Mouse (Mus musculus): Measurements from ENCODE around the gene Pitpnm2. TPM values are rescaled to one million over a fixed set of nuclear protein-coding genes. Genes with fewer than 3 reads are reported as not detected.

Gene Pitpnm2
- polyA plus RNA-seq, 1 experiment from 2014 or later, result 1.3 TPM

- no peak overlapping the region for H3K27ac ChIP-seq
- H3K36me3 ChIP-seq, result peaks cover 36% of the 10 kb centered on the region
- H3K9ac ChIP-seq, result no peak overlapping the region
- H3K4me1 ChIP-seq (replicated peaks), result peaks cover 18% of the 10 kb centered on the region
- WGBS (ENCODE audit: insufficient replicate concordance), result 15% methylated on average over 6 of the region's 6 CpGs
- no peak overlapping the region for H3K4me2 ChIP-seq
- DNase-seq, result no peak
- peak; percentile 48; the same call in 1 of the 2 replicates for ATAC-seq (ENCODE audit: low read depth)
- no peaks in the 10 kb centered on the region for H3K27me3 ChIP-seq
- no peaks in the 10 kb centered on the region for H3K9me3 ChIP-seq (replicated peaks)
- no peak overlapping the region for H3K4me3 ChIP-seq (replicated peaks)
Measured at GRCm38 (mm10) chr5:124266821-124267220, 17.3 kb upstream of the Pitpnm2 start.

GRCm38 (mm10) chr5:124263246-124263645 is 13.7 kb upstream of the Pitpnm2 start:
- H3K36me3 ChIP-seq, result peaks cover 54% of the 10 kb centered on the region
- no peak overlapping the region for H3K27ac ChIP-seq
- 83% methylated on average over 4 of the region's 4 CpGs for WGBS (ENCODE audit: insufficient replicate concordance)
- H3K4me3 ChIP-seq (replicated peaks), result no peak overlapping the region
- peaks cover 18% of the 10 kb centered on the region for H3K4me1 ChIP-seq (replicated peaks)
- no peaks in the 10 kb centered on the region for H3K27me3 ChIP-seq
- no peak for ATAC-seq (ENCODE audit: low read depth)
- no peak overlapping the region for H3K9ac ChIP-seq
- H3K4me2 ChIP-seq, result no peak overlapping the region
- no peaks in the 10 kb centered on the region for H3K9me3 ChIP-seq (replicated peaks)
- no peak for DNase-seq

- Histone ChIP-seq H3K27ac (no peak overlapping the region), H3K4me1 (replicated peaks) (peaks cover 11% of the 10 kb centered on the region), H3K4me2 (no peak overlapping the region), H3K9me3 (replicated peaks) (no peaks in the 10 kb centered on the region), H3K27me3 (no peaks in the 10 kb centered on the region), H3K4me3 (replicated peaks) (no peak overlapping the region), H3K36me3 (peaks cover 65% of the 10 kb centered on the region), H3K9ac (no peak overlapping the region)
- ATAC-seq (ENCODE audit: low read depth) (no peak), DNase-seq (no peak)
- WGBS (ENCODE audit: insufficient replicate concordance), result 78% methylated on average over 4 of the region's 4 CpGs
Measured at GRCm38 (mm10) chr5:124262090-124262489, 12.5 kb upstream of the Pitpnm2 start.

- Histone ChIP-seq H3K27me3 (no peaks in the 10 kb centered on the region), H3K9me3 (replicated peaks) (no peaks in the 10 kb centered on the region), H3K4me2 (no peak overlapping the region), H3K27ac (no peak overlapping the region), H3K4me3 (replicated peaks) (no peak overlapping the region), H3K9ac (no peak overlapping the region), H3K4me1 (replicated peaks) (no peaks in the 10 kb centered on the region), H3K36me3 (peaks cover 63% of the 10 kb centered on the region)
- 55% methylated on average over 2 of the region's 2 CpGs for WGBS (ENCODE audit: insufficient replicate concordance)
- ATAC-seq (ENCODE audit: low read depth), result no peak
- DNase-seq, result no peak
Measured at GRCm38 (mm10) chr5:124259133-124259532, 9.6 kb upstream of the Pitpnm2 start.

- no peak for ATAC-seq (ENCODE audit: low read depth)
- H3K27me3 ChIP-seq, result no peaks in the 10 kb centered on the region
Measured at GRCm38 (mm10) chr5:124258026-124258425, 8.5 kb upstream of the Pitpnm2 start.

GRCm38 (mm10) chr5:124255141-124255540 is 5.6 kb upstream of the Pitpnm2 start:
- H3K4me2 ChIP-seq, result no peak overlapping the region
- H3K9me3 ChIP-seq (replicated peaks), result no peaks in the 10 kb centered on the region
- peaks cover 10% of the 10 kb centered on the region for H3K4me1 ChIP-seq (replicated peaks)
- ATAC-seq (ENCODE audit: low read depth) (no peak), DNase-seq (no peak)
- H3K36me3 ChIP-seq, result peaks cover 45% of the 10 kb centered on the region
- no peak overlapping the region for H3K27ac ChIP-seq
- no peaks in the 10 kb centered on the region for H3K27me3 ChIP-seq
- WGBS (ENCODE audit: insufficient replicate concordance), result 90% methylated on average over 7 of the region's 7 CpGs
- no peak overlapping the region for H3K9ac ChIP-seq
- H3K4me3 ChIP-seq (replicated peaks), result no peak overlapping the region

More at GRCm38 (mm10) chr5:124258026-124258425, 8.5 kb upstream of the Pitpnm2 start:
- Histone ChIP-seq H3K4me1 (replicated peaks) (no peaks in the 10 kb centered on the region), H3K9ac (no peak overlapping the region), H3K4me3 (replicated peaks) (no peak overlapping the region), H3K27ac (no peak overlapping the region), H3K9me3 (replicated peaks) (no peaks in the 10 kb centered on the region), H3K4me2 (no peak overlapping the region), H3K36me3 (peaks cover 66% of the 10 kb centered on the region)
- DNase-seq, result no peak
- 86% methylated on average over 1 of the region's 1 CpGs for WGBS (ENCODE audit: insufficient replicate concordance)

- no peak overlapping the region for H3K9ac ChIP-seq
Measured at GRCm38 (mm10) chr5:124253555-124253954, 4.0 kb upstream of the Pitpnm2 start.

GRCm38 (mm10) chr5:124252580-124253320 is 3.2 kb upstream of the Pitpnm2 start:
- no peak for DNase-seq
- Histone ChIP-seq H3K27ac (no peak overlapping the region), H3K4me1 (replicated peaks) (peaks cover 28% of the 10 kb centered on the region), H3K9ac (no peak overlapping the region), H3K4me2 (no peak overlapping the region), H3K36me3 (peaks cover 23% of the 10 kb centered on the region), H3K4me3 (replicated peaks) (no peak overlapping the region), H3K27me3 (no peaks in the 10 kb centered on the region), H3K9me3 (replicated peaks) (no peaks in the 10 kb centered on the region)
- WGBS (ENCODE audit: insufficient replicate concordance), result 87% methylated on average over 13 of the region's 13 CpGs
- ATAC-seq (ENCODE audit: low read depth), result no peak

More at GRCm38 (mm10) chr5:124253555-124253954, 4.0 kb upstream of the Pitpnm2 start:
- Histone ChIP-seq H3K27ac (no peak overlapping the region), H3K4me2 (no peak overlapping the region), H3K9me3 (replicated peaks) (no peaks in the 10 kb centered on the region), H3K4me3 (replicated peaks) (no peak overlapping the region), H3K36me3 (peaks cover 31% of the 10 kb centered on the region), H3K4me1 (replicated peaks) (peaks cover 20% of the 10 kb centered on the region), H3K27me3 (no peaks in the 10 kb centered on the region)
- WGBS (ENCODE audit: insufficient replicate concordance), result 84% methylated on average over 8 of the region's 8 CpGs
- DNase-seq, result no peak
- ATAC-seq (ENCODE audit: low read depth), result no peak

GRCm38 (mm10) chr5:124251070-124251469 is 1.5 kb upstream of the Pitpnm2 start:
- Histone ChIP-seq H3K4me3 (replicated peaks) (no peak overlapping the region), H3K4me2 (no peak overlapping the region), H3K27ac (no peak overlapping the region), H3K9ac (no peak overlapping the region), H3K27me3 (no peaks in the 10 kb centered on the region), H3K4me1 (replicated peaks) (peaks cover 38% of the 10 kb centered on the region), H3K36me3 (peaks cover 13% of the 10 kb centered on the region), H3K9me3 (replicated peaks) (no peaks in the 10 kb centered on the region)
- no peak for DNase-seq
- no peak for ATAC-seq (ENCODE audit: low read depth)
- 63% methylated on average over 5 of the region's 5 CpGs for WGBS (ENCODE audit: insufficient replicate concordance)

- Histone ChIP-seq H3K27me3 (no peaks in the 10 kb centered on the region), H3K4me1 (replicated peaks) (peaks cover 38% of the 10 kb centered on the region), H3K27ac (peak overlapping the region; percentile 73), H3K4me3 (replicated peaks) (peak overlapping the region; percentile 75), H3K9ac (peak overlapping the region; percentile 83), H3K9me3 (replicated peaks) (no peaks in the 10 kb centered on the region), H3K36me3 (peaks cover 31% of the 10 kb centered on the region), H3K4me2 (peak overlapping the region; percentile 94)
- WGBS (ENCODE audit: insufficient replicate concordance), result under 1% methylated on average over 72 of the region's 77 CpGs
- DNase-seq (no peak), ATAC-seq (ENCODE audit: low read depth) (peak; percentile 47)
Measured at GRCm38 (mm10) chr5:124248845-124249613, 531 bp downstream of the Pitpnm2 start.

- peak overlapping the region; percentile 75 for H3K4me3 ChIP-seq (replicated peaks)
Measured at GRCm38 (mm10) chr5:124247986-124248626, 1.5 kb downstream of the Pitpnm2 start.

More at GRCm38 (mm10) chr5:124247986-124248626, 1.5 kb downstream of the Pitpnm2 start:
- DNase-seq (peak; percentile 17), ATAC-seq (ENCODE audit: low read depth) (peak; percentile 80)
- Histone ChIP-seq H3K9me3 (replicated peaks) (no peaks in the 10 kb centered on the region), H3K36me3 (peaks cover 23% of the 10 kb centered on the region), H3K27ac (peak overlapping the region; percentile 73), H3K9ac (peak overlapping the region; percentile 83), H3K4me2 (peak overlapping the region; percentile 94), H3K27me3 (no peaks in the 10 kb centered on the region), H3K4me1 (replicated peaks) (peaks cover 43% of the 10 kb centered on the region)
- WGBS (ENCODE audit: insufficient replicate concordance), result 21% methylated on average over 9 of the region's 9 CpGs
